Mouse (Mus musculus) erythroblast, adult 5-6 weeks (primary cell): ENCODE measurements around the gene Pa2g4. TPM values are rescaled to one million over a fixed set of nuclear protein-coding genes. Genes with fewer than 3 reads are reported as not detected.

ENCODE experiments used
- ATAC-seq: replicated peaks from 2 replicates; pipeline ENCODE4 v1.8.0; 2016; ENCODE audit warnings: moderate number of reproducible peaks, mild to moderate bottlenecking, moderate TSS enrichment, inconsistent platforms; ENCODE audit not compliant: poor library complexity, low FRiP score, severe bottlenecking
- total RNA-seq, 2 experiments: library from RNA; stranded (forward) in 1 of 2; stranded (reverse) in 1 of 2; fragments of 150-400 nt in 1 of 2; fragments of 200-764, 138-1000 nt in 1 of 2; gene quantifications; 2 replicates each; pipeline versions ENCODE4 v1.2.3 to v1.2.4; 2015 to 2017; ENCODE audit warnings: low replicate concordance in 2 of 2

Gene Pa2g4
- total RNA-seq, 2 experiments from 2014 or later = 42.9 to 71.3 TPM

DNA sequence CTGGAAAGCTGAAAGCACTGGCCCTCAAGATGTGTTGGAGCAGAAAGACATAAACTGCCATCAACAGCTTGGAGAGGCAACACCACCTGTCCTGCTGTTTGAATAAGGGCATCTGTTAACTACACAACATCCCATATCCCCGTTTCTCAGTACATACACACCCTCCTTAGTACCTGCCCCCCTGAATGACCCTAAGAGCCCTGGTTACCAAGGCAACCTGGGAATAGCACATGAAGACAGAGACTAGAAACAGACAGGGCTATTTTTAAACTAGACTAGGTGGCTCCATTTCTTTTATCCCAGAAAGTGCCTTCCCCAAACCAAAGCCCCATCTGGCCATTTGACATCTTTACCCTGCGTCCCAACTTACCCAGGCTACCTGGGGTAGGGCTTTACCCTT lies 22.7 kb downstream of the Pa2g4 start:
- no peak for ATAC-seq

DNA sequence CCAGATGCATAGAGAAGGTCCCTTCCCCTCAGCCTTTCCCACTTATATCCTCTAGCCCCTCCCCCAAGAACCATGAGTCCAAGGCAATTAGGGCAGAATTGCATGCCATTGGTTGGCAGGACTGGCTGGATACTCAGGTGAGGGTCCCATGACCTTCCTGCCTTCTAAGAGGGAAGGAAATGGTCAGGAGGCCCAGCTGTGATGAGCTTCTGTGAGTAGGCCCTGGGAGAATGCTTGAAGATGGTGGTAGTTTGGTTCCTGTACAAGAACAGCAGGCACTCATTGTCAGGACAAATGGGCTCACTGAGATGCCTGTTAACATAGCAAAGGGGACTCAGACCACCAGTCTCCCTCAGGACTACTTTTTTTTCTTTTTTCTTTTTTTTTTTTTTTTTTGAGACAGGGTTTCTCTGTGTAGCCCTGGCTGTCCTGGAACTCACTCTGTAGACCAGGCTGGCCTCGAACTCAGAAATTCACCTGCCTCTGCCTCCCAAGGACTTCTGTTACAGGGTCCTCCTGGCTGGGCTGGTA lies 27.4 kb downstream of the Pa2g4 start:
- no peak for ATAC-seq

DNA sequence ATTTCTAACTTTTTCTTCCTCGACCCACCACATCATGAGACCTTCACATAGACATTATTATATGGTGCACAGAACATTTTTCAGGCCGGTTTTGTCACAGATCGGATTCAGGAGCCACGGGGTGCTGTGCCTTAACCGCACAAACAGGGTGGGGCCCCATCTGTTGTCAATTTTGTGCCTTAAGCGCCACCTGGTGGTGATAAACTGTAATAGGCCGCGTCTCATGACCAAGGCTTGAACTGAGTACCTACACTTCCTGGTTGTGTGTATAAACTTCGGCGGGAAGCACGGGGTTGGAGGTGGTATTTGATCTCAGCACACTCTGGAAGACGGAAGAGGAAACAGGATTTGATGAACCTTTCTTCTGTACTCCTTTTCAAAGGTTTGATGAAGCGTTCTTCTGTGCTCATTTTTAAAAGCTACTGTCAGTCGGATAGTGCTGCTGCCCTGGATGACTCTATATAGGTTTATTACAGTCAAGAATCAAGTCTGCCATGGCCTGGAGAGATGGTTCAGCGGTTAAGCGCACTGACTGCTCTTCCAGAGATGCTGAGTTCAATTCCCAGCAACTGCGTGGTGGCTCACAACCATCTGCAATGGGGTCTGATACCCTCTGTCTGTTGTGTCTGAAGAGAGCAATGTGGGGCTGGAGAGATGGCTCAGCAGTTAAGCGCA lies 29.4 kb downstream of the Pa2g4 start:
- ATAC-seq = peak; percentile 99

DNA sequence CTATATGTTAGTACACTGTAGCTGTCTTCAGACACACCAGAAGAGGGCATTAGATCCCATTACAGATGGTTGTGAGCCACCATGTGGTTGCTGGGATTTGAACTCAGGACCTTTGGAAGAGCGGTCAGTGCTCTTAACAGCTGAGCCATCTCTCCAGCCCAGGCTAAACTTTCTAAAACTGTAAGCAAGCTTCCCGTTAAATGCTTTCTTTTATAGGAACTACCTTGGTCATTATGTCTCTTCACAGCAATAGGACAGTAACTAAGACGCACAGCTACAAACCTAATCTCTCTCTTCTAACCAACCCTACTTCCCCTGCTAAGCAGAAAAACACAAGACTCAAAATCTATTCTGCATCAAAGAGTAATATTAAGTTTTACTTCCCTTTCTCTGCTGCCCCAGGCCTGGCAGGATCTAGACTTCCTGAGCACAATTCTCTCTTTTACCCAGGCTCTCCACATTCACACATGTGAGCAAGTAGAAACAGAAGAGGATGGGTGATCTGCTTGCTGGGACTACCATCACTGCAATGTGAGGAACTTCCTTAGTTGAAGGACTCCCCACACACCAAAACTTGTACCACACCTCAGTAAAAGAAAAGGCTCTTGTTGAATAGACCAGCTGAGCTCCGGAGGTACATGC lies 30.0 kb downstream of the Pa2g4 start:
- ATAC-seq = no peak; the same call in 1 of the 2 replicates

DNA sequence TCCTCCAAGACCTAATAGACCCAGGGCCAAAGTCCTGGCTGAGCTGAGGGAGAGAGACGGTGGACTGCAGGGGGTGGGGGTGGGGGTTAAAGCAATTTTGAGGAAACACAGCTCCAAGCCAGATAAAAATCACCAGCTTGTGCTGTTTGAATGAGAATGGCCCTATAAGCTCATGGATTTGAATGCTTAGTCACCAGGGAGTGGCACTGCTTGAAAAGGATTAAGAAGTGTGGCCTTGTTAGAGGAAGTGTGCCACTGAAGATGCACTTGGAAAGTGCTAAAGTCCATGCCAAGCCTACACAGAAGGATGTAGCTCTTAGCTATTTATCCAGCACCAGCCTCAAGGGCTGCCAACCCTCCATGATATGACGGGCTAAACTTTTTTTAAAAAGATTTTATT lies 30.6 kb downstream of the Pa2g4 start:
- ATAC-seq = no peak

DNA sequence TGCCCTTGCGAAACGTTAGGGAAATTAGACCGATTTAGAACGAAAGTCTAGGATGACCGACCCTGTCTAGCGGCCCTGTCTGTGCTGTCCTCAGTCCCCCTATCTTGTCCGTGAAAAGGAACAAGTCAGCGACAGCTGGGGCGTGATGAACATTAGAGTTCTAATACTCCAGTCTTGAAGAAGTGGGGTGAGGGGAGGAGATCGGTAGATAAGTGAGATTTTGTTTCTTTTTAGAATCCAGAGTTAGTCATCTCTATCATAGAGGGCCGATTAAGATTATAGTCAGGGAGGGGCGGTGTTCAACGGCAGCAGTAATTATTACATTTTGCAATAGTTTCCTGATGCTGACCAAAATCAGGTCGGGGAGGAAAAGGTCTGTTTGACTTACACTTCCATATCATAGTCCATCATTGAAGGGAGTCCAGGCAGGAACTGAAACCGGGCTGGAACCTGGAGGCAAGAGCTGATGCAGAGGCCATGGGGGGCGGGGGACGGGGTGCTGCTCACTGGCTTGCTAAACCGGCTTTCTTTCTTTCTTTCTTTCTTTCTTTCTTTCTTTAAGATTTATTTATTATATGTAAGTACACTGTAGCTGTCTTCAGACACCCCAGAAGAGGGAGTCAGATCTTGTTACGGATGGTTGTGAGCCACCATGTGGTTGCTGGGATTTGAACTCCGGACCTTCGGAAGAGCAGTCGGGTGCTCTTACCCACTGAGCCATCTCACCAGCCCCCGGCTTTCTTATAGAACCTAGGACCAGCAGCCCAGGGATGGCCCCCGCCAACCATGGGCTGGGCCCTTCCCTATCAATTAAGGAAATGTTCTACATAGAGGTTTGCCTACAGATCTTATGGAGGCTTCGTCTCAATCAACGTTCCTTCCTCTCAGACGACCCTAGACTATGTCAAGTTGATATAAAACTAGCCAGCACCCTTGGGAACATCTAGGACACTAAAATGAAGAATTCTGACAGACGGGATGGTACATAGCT lies 39.1 kb downstream of the Pa2g4 start:
- peak; percentile 41 for ATAC-seq

DNA sequence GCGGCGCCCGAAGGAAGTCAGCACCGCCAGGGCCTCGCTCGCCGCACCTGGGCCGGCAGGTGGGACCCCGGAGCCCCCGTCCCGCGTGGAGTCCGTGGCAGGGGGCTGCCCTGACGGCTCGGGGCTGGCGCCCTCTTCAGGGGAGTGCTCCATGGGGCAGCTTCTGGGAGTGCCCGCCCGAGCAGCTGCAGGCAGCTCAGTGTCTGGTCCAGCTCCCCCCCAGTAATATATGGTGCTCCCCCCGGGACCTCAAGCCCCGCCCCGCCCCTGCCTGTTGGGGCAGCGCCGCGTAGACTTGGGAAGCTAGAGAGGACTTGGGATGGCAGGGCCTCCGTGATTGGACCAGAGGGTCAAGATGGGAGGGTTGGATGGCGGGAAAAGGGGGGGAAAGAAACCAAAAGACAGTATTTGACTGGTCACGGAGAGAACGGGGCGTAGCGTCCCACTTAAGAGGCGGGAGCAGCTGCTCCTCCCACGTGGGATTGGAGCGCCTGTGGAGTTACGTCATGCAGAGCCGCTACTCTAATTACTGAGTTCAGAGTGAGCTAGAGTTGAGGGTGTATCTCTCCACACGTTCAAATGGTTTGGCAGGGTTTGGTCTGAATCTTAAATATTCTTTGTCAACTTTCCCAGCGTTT lies 40.0 kb downstream of the Pa2g4 start, which contains the start of gene Esyt1:
TSS of gene Esyt1 (minus strand) at position 201 of the 638 bp plus-strand sequence.
- peak; percentile 88 for ATAC-seq

DNA sequence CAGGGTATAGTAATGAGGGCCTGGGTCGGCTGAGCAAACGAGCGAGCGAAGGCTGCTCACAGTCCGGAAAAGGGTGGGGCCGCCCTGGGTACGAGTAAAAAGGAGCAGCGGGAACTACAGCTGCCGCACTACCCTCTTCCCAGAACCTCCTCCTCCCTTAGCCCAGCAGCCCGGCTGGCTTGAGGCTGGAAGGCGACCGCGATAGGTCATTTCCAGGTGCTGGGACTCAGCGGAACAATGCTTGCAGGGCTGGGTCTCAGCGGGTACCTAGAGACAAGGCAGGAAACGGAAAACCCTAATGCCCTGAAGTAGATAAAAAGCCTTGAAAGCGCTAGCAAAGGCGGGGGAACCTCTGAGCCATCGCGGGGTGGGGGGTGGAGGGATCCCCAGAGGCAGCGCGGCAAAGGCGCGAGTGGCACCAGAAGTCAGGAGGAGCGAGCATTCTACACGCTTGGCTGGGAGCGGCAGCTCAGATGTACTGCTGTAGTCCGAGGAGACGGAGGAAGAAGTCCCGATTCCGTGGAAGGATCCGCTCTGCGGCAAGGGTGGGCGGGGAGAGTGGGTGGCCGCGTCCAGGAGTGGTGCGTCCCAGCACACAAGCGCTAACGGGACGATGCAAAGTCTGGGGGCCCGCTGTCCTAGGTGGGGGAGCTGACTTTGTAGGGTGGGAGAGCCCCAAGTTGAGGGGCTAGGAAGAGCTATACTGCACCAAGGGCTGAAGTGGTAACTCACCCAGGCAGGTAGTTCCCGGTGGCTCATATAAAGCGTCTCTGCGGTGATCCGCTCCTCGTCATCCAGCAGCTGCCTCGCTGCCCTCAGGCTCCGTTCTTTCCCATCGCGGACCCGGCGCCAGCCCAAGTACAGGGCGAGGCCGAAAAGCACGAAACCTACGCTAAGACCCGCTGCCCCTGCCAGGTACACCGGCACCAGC lies 40.8 kb downstream of the Pa2g4 start:
- ATAC-seq = peak; percentile 42

DNA sequence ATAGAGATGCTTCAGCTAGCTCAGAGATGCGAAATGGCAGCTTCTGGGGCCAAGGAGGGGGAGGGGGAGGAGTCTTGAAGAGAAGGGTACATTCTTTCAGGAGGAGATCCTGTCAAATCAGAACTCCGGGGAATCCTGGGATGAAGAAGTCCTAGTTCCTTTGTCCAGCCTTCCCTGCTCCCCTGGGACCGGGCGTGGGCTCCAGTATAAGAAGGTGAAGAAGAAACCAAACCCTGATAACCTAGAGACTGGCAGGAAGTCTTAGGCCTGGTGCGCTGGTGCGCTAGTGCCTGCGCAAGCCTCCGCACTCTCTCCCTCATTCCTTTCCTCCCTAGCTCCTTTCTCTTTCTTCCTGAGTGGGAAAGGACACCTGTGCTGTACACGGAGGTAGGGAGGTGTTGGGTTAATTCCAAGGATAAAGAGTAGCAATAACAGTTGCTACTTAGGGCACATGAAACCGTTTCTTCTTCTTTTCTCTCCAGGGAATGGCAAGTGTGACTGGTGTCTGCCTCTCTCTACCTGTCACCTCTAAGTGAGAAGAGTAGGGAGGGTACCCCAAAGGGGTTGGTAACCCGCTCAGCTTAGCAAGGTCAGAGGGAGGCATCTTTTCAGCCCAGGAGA lies 41.6 kb downstream of the Pa2g4 start:
- ATAC-seq = no peak

DNA sequence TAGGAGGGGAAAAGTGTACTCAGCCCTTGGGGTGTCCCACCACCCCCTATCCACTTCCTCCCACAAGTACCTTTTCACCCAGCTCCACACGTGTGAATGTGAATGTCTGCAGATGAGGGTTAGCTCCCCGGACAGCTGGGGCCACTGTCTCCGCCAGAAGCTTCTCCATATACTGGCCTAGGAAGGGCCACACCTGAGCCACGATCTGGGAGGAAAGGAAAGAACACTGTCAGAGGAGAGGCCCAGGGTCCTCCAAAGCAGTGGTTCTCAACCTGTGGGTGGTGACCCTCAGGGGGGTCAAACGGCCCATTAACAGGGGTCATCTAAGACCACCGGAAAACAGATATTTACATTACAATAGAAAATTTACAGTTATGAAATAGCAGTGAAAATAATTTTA lies 43.4 kb downstream of the Pa2g4 start:
- no peak for ATAC-seq

DNA sequence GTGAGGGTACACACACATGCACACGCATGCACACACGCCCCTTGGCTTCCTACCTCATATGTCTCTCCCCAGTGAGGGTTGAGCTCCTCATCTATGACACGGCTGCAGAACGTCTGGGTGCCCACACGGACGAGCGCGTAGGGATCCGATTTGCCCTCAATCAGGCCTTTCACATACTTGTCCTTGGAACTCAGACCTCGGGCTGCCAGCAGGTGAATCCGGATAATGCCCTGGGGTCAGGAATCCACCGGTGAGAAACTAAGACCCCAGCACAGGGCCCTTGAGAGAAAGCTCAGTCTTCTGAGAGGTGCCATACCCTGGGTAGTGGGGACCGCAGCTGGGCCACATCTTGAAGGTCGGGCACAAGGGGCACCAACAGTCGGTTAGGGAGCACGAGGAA lies 45.2 kb downstream of the Pa2g4 start:
- no peak for ATAC-seq

DNA sequence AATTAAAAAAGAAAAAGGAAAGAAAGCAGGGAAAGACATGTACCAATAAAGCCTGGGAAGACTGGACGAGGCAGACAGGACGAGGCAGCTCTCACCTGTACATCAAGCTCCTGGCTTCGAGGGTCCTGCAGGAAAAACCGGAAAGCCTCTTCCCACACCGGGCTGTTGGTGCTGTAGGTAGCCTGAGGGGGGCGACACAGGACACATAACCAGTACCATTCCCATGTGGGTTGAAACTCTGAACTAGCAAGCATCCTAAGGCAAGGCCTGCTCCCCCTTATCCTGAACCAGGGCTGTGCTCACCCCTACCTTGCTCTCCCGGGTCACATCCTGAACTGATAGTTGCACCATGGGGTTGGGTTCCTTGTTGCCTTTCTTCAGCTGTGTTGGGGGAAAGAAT lies 47.0 kb downstream of the Pa2g4 start:
- 0 out of 2 replicates have a peak, but pooled peaks have one; percentile 35 for ATAC-seq

DNA sequence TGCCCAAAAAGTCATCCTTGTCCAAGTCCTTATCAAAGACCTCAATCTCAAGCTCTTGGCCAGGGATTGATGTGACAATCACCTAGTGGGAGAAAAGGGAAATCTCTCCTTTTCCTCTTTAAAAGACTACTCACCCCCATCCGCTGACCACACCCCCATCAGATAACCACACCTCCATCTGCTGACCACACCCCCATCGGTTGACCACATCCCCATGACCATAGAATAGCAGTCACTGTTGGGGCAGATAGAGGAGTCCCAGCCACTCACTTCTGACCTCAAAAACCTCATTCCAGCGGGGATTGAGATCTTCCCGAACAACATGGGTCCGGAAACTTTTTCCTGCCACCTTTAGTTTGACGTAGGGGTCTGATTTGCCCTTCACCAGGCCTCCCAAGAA lies 49.1 kb downstream of the Pa2g4 start:
- 0 out of 2 replicates have a peak, but pooled peaks have one; percentile 41 for ATAC-seq

DNA sequence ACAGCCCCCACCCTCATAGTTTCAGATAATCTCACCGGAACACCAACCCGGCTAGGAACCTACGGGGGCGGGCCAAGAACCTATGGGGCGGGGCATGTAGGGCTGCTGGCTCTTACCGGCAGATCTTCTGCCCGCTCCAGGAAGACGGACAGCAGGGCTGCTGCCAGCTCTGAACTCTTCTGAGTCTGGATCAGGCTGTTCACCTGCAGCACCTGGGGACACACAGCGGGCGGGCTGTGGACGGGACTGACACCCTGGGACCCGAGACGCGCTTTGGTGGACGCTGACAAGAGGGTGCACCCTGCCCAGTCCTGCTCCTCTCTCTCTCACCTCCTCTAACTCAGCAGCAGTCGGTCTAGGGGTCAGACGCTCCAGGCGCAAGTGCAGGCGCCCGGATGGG lies 49.8 kb downstream of the Pa2g4 start:
- ATAC-seq = no peak

DNA sequence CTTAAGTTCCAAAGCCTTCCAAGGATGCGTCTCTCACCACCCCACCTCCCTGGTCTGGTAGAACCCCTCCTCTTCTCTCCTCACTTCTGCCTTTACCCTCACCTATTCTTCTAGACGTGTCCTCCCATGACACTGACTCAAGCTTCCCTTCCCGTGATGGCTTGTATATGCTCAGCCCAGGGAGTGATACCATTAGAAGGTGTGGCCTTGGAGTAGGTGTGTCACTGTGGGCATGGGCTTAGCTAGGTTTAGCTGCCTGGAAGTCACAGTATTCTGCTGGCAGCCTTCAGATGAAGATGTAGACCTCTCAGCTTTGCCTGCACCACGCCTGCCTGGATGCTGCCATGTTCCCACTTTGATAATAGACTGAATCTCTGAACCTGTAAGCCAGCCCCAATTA lies 50.7 kb downstream of the Pa2g4 start:
- ATAC-seq = 0 out of 2 replicates have a peak, but pooled peaks have one; percentile 55

DNA sequence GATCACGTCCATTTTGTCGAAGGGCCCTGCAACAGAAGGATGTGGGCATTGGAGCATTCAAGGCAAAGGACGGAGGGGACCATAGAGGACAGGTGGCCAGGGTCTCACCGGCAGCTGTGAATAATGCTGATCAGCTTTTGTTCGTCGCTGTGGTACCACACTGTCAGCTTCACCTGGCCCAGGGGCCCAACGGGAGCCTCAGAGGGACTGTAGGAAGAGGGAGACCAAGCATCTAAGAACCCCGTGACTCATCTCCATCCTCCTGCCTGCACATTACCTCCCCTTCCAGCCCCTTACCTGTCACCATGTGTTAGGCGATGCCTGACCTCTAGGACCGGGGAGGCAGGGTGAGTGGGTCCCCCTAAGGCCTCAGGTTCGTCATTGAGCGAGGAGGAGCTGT lies 54.0 kb downstream of the Pa2g4 start:
- no peak for ATAC-seq

DNA sequence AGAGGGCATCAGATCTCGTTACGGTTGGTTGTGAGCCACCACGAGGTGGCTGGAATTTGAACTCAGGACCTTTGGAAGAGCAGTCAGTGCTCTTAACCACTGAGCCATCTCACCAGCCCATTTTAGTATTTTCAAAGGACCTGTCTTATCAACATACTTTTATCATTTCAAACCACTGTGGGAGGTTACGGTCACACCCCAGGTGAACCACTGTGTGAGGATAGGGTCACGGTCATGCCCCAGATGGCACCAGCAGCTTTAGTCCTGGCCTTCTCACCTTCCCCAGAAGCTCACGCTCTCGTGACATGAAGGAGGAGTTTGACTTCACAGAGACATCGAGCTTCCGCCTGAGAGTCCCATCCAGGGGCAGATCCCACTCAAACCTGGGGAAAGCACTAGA lies 54.6 kb downstream of the Pa2g4 start:
- no peak for ATAC-seq

DNA sequence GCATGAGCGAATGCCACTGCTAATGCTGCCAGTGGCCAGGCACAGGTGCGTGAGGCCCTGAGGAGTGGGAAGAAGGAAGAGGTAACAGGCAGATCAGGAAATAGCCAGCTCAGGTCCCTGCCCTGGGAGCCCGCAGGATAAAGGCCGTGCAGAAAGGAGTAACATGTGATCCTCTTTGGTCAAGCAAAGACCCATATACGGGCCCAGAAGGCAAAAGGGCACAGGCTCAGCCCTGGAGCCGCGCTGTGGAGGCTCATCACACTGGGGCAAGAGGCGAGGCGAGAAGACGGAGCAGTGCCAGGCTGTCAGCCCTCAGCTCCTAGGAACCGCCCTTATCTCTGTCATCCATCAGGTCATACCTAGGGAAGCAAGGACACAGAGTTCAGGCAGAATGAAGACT lies 55.5 kb downstream of the Pa2g4 start:
- no peak for ATAC-seq
